Mouse (Mus musculus) kidney, postnatal 0 days (tissue): ENCODE results near the gene Pjvk. TPM values are rescaled to one million over a fixed set of nuclear protein-coding genes. Genes with fewer than 3 reads are reported as not detected.
A peak's percentile ranks its signal among the peaks of the same experiment; 100 is the strongest.

Experiments used
- ATAC-seq: fragments of 200-750 bp; cut with Nextera tagmentation; replicated peaks from 2 replicates; pipeline ENCODE4 v1.8.0; 2017; ENCODE audit warnings: low read depth, moderate number of reproducible peaks, moderate TSS enrichment, moderate library complexity; ENCODE audit not compliant: low FRiP score
- DNase-seq: peaks from one replicate; pipeline ENCODE4 v3.0.0-alpha.2; 2016; ENCODE audit warnings: low spot score
- H3K27ac ChIP-seq: fragments of 300-500 bp; sonication (generic); 2 replicates; pipeline ENCODE4 v1.5.1; 2014; ENCODE audit warnings: mild to moderate bottlenecking
- H3K27me3 ChIP-seq: fragments of 300-500 bp; sonication (generic); 2 replicates; pipeline ENCODE4 v1.6.1; 2014; ENCODE audit warnings: low read length, mixed read lengths; ENCODE audit not compliant: insufficient read depth
- H3K36me3 ChIP-seq: fragments of 300-500 bp; sonication (generic); 2 replicates; pipeline ENCODE4 v1.6.1; 2014; ENCODE audit warnings: low read length, mixed read lengths; ENCODE audit not compliant: insufficient read depth
- H3K4me1 ChIP-seq: fragments of 300-500 bp; sonication (generic); replicated peaks from 2 replicates; pipeline ENCODE4 v1.6.1; 2014; ENCODE audit warnings: antibody characterized with exemption, low read length, mixed read lengths; ENCODE audit not compliant: insufficient read depth
- H3K4me2 ChIP-seq: fragments of 300-500 bp; sonication (generic); 2 replicates; pipeline ENCODE4 v1.6.1; 2014; ENCODE audit warnings: mild to moderate bottlenecking, low read length, moderate library complexity, mixed read lengths
- H3K4me3 ChIP-seq: fragments of 300-500 bp; sonication (generic); replicated peaks from 2 replicates; pipeline ENCODE4 v1.5.1; 2014; ENCODE audit warnings: low read depth, low read length
- H3K9ac ChIP-seq: fragments of 300-500 bp; sonication (generic); 2 replicates; pipeline ENCODE4 v1.6.1; 2014; ENCODE audit warnings: low read depth, low read length
- H3K9me3 ChIP-seq: fragments of 300-500 bp; sonication (generic); replicated peaks from 2 replicates; pipeline ENCODE4 v1.6.1; 2016; ENCODE audit warnings: low read length, inconsistent platforms, mixed read lengths
- CTCF ChIP-seq: IDR thresholded peaks from 2 replicates; pipeline ENCODE4 v1.5.1; 2016; ENCODE audit warnings: antibody characterized with exemption, low read depth, mild to moderate bottlenecking, moderate library complexity
- WGBS: fragments of 180-500 bp; shearing (Covaris S2); extraction: QIAGEN DNeasy Blood & Tissue Kit; methylation state at CpG from one replicate; pipeline ENCODE4 v1.1.7; 2014; 5-methylcytosine and 5-hydroxymethylcytosine counted together
- polyA plus RNA-seq: library from polyadenylated mRNA; unstranded; fragments of >200 nt; fragmentation: Nextera tagmentation; extraction: Ambion mirVana; gene quantifications from 2 replicates; pipeline ENCODE4 v1.2.1, GENCODE M21; 2015

Gene Pjvk
- polyA plus RNA-seq, 1 experiment from 2014 or later, result 2.9 TPM

DNA sequence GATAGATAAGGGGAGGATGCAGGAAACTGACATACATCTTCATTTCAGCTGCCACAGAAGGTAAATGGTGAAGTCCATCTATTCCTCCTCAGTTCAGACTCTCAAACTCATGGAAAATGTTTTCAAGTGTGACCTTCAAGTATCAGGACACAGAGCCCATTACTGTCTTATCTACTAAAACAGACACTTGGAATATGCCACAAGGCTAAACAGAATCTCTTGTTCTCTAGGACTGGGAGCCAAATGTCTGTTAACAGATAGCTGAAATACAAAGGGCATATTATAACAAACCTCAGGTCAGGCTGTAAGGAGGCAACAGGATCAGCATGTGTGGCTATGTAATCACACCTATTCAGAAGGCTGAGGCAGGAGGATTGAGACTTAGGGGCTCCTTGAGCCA, 4.5 kb upstream of the Pjvk start:
- Histone ChIP-seq H3K9me3 (no peaks in the 10 kb centered on the region), H3K27ac (no peak overlapping the region), H3K4me3 (no peak overlapping the region), H3K36me3 (peaks cover 22% of the 10 kb centered on the region), H3K27me3 (no peaks in the 10 kb centered on the region), H3K4me1 (peaks cover 3% of the 10 kb centered on the region; the same call in 1 of the 2 replicates), H3K4me2 (no peak overlapping the region), H3K9ac (no peak overlapping the region)
- ATAC-seq (no peak), DNase-seq (no peak)
- no peak for TF ChIP-seq CTCF

DNA sequence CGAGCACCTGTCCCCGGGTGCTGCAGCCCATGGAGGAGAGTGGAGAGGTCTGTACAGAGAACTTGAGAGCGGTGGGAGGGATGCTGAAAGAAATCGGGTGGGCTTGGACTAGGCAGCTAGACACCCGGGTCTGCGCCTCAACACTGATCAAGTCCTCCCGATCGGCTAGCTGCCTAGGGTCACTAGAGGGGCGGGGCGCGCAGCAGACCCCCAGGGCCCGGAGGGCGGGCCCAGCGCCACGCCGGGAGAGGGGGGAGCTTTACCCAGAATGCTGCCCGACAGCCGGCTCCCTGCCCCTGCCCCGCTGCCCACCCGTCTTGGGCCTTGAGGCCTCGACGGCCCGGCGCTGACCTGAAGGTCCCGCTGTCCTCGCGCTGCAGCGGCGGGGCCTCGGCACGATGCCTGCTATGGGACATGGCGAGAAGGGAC, 821 bp upstream of the Pjvk start:
- under 1% methylated on average over 29 of the region's 32 CpGs for WGBS
- Histone ChIP-seq H3K27me3 (no peaks in the 10 kb centered on the region), H3K9ac (peak overlapping the region; percentile 88), H3K36me3 (0 out of 2 replicates have a peak, but pooled peaks cover under 1% of the 10 kb centered on the region), H3K27ac (peak overlapping the region; percentile 93), H3K4me3 (peak overlapping the region; percentile 78), H3K9me3 (no peaks in the 10 kb centered on the region), H3K4me2 (peak overlapping the region; percentile 90), H3K4me1 (peaks cover 5% of the 10 kb centered on the region; the same call in 1 of the 2 replicates)
- TF ChIP-seq CTCF, result no peak
- peak; percentile 62 for DNase-seq
- ATAC-seq, result peak; percentile 59

DNA sequence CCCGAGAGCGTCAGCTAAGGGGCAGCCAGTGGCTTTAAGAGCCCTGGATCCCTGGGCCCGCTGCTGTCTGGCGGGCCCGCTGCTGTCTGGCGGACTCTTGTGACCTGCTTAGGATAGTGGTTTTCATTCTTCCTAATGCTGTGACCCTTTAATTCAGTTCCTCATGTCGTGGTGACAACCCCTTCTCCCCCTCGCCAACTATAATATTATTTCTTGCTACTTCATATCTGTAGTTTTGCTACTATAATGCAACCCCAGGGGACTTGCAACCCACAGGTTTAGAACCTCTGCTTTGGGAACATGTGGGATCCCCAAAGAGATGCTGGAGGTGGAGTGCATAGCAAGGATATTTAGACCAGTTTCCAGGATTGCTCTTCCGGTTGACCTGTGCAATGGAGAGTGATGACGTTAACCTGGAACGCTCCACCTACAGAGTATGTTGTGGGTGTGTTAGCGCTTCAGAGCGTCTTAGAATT, 428 bp downstream of the Pjvk start:
- no peaks in the 10 kb centered on the region for H3K9me3 ChIP-seq
- 31% methylated on average over 13 of the region's 13 CpGs for WGBS
- H3K4me3 ChIP-seq, result peak overlapping the region; percentile 78
- peaks cover 5% of the 10 kb centered on the region; the same call in 1 of the 2 replicates for H3K4me1 ChIP-seq
- peak overlapping the region; percentile 90 for H3K4me2 ChIP-seq
- DNase-seq, result peak; percentile 18
- peak; percentile 18; the same call in 1 of the 2 replicates for ATAC-seq
- H3K27me3 ChIP-seq, result no peaks in the 10 kb centered on the region
- no peak for TF ChIP-seq CTCF
- no peaks in the 10 kb centered on the region for H3K36me3 ChIP-seq
- peak overlapping the region; percentile 93 for H3K27ac ChIP-seq
- H3K9ac ChIP-seq, result peak overlapping the region; percentile 55

DNA sequence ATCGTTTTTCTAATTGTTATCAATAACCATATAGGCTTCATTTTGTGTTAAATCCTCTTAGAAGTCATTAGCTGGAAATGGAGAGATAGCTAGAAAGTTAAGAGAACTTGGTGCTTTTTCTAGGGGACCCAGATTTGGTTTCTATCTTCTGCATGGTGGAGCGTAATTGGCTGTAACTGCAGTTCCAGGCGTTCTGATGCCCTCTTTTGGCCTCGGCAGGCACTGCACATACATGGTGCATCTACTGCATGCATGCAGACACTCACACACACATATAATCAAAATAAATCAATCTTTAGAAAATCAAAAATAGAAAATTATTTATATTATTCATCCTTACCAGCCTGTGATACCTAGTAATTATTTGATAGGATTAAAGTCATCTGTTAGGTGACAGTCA, 4.8 kb downstream of the Pjvk start:
- ATAC-seq (no peak), DNase-seq (no peak)
- Histone ChIP-seq H3K27me3 (no peaks in the 10 kb centered on the region), H3K9ac (no peak overlapping the region), H3K27ac (no peak overlapping the region), H3K9me3 (no peaks in the 10 kb centered on the region), H3K4me2 (no peak overlapping the region), H3K36me3 (no peaks in the 10 kb centered on the region), H3K4me3 (no peak overlapping the region), H3K4me1 (peaks cover 5% of the 10 kb centered on the region; the same call in 1 of the 2 replicates)
- WGBS, result 95% methylated on average over 4 of the region's 4 CpGs
- TF ChIP-seq CTCF, result no peak

DNA sequence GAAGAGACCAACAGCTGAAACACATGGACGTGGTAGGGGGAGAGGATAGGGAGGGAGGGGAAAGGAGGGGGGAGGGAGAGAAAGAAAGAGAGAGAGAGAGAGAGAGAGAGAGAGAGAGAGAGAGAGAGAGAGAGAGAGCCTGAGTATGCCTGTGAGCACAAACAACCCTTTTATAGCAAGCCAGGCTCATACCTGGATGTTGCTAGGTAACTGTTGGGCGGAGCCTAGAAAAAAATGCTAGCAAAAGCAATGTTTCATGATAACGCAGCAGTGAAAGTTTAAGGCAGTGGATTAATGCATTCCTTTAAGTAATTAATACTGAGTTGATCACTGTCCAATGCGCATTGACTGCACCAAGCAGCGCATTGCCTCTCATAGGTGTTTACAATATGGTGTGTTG, 6.4 kb downstream of the Pjvk start:
- WGBS, result 68% methylated on average over 5 of the region's 5 CpGs

DNA sequence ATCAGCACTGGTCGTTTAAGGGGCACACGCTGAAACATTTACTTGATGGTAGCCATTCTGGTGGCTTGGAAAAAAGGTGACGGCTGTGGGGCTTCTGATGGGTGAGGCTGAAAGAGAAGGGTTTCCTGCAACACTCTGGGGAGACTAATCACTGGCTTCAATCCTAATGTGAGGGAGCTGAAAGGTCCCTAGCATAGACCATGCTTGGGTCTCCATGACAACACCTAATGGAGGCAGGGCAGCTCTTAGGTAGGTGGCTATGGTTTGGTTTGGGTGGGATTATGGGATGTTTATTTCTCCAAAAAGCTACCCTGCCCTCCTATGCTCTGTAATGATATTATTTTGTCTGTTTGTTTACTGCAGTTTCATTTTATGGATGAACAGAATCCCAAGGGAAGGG, 7.2 kb downstream of the Pjvk start:
- ATAC-seq (no peak), DNase-seq (no peak)
- H3K36me3 ChIP-seq, result no peaks in the 10 kb centered on the region
- no peaks in the 10 kb centered on the region for H3K9me3 ChIP-seq
- H3K4me2 ChIP-seq, result no peak overlapping the region
- no peak for TF ChIP-seq CTCF
- no peak overlapping the region for H3K4me3 ChIP-seq
- H3K9ac ChIP-seq, result no peak overlapping the region
- 81% methylated on average over 3 of the region's 3 CpGs for WGBS
- no peaks in the 10 kb centered on the region for H3K4me1 ChIP-seq
- H3K27me3 ChIP-seq, result no peaks in the 10 kb centered on the region
- H3K27ac ChIP-seq, result no peak overlapping the region

More for the DNA sequence above, 6.4 kb downstream of the Pjvk start:
- Histone ChIP-seq H3K4me1 (no peaks in the 10 kb centered on the region), H3K27me3 (no peaks in the 10 kb centered on the region), H3K4me2 (no peak overlapping the region), H3K36me3 (no peaks in the 10 kb centered on the region), H3K9ac (no peak overlapping the region), H3K27ac (no peak overlapping the region), H3K9me3 (no peaks in the 10 kb centered on the region), H3K4me3 (no peak overlapping the region)
- TF ChIP-seq CTCF, result no peak
- DNase-seq, result no peak
- no peak for ATAC-seq

DNA sequence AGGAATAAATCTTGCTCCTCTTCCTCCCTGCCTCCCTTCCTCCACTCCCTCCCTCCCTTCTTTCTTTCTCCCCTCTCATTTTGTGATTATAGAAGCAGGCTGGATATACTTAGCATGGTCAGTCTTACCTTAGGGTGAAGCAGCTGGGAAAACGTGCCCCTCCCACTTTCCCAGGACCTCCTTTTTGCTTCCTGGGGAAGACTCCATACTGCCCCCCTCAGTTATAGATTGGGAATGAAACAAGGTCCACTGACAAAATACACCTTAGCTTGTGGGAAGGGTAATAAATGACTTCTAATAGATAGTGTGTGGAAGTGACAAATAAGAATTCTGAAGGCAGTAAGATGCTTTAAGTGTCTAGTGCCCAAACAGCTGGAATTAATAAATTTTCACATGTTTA, 7.7 kb downstream of the Pjvk start:
- ATAC-seq (no peak; the same call in 1 of the 2 replicates), DNase-seq (peak; percentile 56)
- WGBS, result 13% methylated on average over 1 of the region's 1 CpGs
- no peaks in the 10 kb centered on the region for H3K4me1 ChIP-seq
- H3K27me3 ChIP-seq, result no peaks in the 10 kb centered on the region
- peak; percentile 51; the same call in 1 of the 2 replicates for TF ChIP-seq CTCF
- H3K36me3 ChIP-seq, result no peaks in the 10 kb centered on the region
- no peak overlapping the region for H3K9ac ChIP-seq
- no peak overlapping the region for H3K4me3 ChIP-seq
- no peaks in the 10 kb centered on the region for H3K9me3 ChIP-seq
- H3K27ac ChIP-seq, result no peak overlapping the region
- H3K4me2 ChIP-seq, result no peak overlapping the region
